Mouse (Mus musculus) kidney, adult 10 weeks (tissue): Measurements from ENCODE around the gene Gm5773. TPM values are rescaled to one million over a fixed set of nuclear protein-coding genes. Genes with fewer than 3 reads are reported as not detected.

ENCODE experiments used
- polyA plus RNA-seq: library from polyadenylated mRNA; stranded (reverse); fragments of 350-450 nt; fragmentation: Illumina TruSeq; extraction: RNeasy Lipid Tissue Mini Kit (QIAGEN cat#74804); gene quantifications from one replicate; pipeline ENCODE4 v1.2.3, GENCODE M21; 2014; ENCODE audit warnings: low read depth, low replicate concordance

Gene Gm5773
- not detected for polyA plus RNA-seq

DNA sequence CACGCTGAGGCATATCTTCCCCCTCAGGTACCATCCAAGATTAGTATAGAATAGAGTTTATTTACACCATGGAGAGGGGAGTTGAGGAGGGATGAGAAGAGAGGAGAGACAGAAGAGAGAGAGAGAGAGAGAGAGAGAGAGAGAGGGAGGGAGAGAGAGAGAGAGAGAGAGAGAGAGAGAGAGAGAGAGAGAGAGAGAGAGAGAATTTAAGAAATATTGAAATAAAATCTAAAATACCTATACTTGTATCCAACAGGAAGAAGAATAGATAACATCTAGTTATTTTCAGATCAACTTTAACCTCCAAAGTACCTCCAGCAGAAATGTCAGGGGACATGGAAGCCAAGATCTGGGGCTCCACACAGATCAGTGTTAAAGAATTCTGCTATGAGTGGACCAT, at the start of gene Gm5773:
Gene Gm5773, plus strand, starts transcription at position 301 of the 400 bp plus-strand sequence.

DNA sequence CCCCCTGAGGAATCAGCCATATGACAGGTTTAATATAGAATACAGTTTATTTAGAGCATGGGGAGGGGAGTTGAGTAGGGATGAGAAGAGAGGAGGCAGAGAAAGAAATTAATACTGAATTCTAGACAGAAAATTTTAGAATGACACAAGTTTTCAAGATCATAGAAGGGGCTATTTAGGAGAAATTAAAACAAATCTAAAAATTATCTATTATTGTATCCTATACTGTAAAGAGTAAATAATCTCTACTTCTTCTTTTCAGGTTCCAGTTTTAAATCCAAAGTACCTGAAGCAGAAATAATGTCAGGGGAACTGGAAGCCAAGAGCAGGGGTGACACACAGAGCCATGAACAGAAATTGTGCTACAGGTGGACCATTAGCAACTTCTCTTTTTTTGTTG, 23.3 kb downstream of the Gm5773 start, which contains the start of gene Tdpoz4:
Gene Tdpoz4, plus strand, starts transcription at position 301 of the 400 bp plus-strand sequence.

Other genes with a start within 250 kb of the Gm5773 start
- gene S100a10, start 217.9 kb upstream of the Gm5773 start, polyA plus RNA-seq = 84.1 TPM
- not detected for gene Tdpoz2, start 120.3 kb upstream of the Gm5773 start, polyA plus RNA-seq
- not detected for gene Tdpoz1, start 96.7 kb upstream of the Gm5773 start, polyA plus RNA-seq
- gene Gm37596, start 79.9 kb upstream of the Gm5773 start, polyA plus RNA-seq = not detected
- not detected for gene Tdpoz4, start 23.4 kb downstream of the Gm5773 start, polyA plus RNA-seq
- not detected for gene Tdpoz3, start 53.0 kb downstream of the Gm5773 start, polyA plus RNA-seq
- not detected for gene Gm9117, start 170.5 kb downstream of the Gm5773 start, polyA plus RNA-seq
- not detected for gene Tdpoz5, start 188.3 kb downstream of the Gm5773 start, polyA plus RNA-seq